Mouse (Mus musculus): ENCODE results near the gene Crlf3. TPM values are rescaled to one million over a fixed set of nuclear protein-coding genes. Genes with fewer than 3 reads are reported as not detected.
"Not testable (repeated sequence)": the region's sequence is repeated elsewhere in the genome, so short reads cannot be mapped to it uniquely, and the experiment has no call there.

The Crlf3 gene
- polyA plus RNA-seq, 1 experiment from 2014 or later = 46.0 TPM

GRCm38 (mm10) chr11:80016533-80016932, 64.3 kb downstream of the Crlf3 start:
- H3K36me3 ChIP-seq = peaks cover 61% of the 10 kb centered on the region

More at GRCm38 (mm10) chr11:80016533-80016932, 64.3 kb downstream of the Crlf3 start:
- H3K9ac ChIP-seq; ATAC-seq (ENCODE audit: insufficient number of reproducible peaks, low FRiP score, low TSS enrichment, low read depth); H3K4me1 ChIP-seq; H3K27me3 ChIP-seq; H3K9me3 ChIP-seq (replicated peaks); H3K27ac ChIP-seq (replicated peaks); H3K4me3 ChIP-seq (replicated peaks); H3K4me2 ChIP-seq (replicated peaks): not testable (repeated sequence)
- 91% methylated on average over 5 of the region's 5 CpGs for WGBS

Other genes with a start within 250 kb of the Crlf3 start
- 45.2 and 52.1 TPM in 2 replicates for gene Utp6, start 118.6 kb downstream of the Crlf3 start, polyA plus RNA-seq (2015; fragmentation: Nextera tagmentation; extraction: Ambion mirVana)
- 18.0 and 18.1 TPM in 2 replicates for gene Suz12, start 87.9 kb downstream of the Crlf3 start, polyA plus RNA-seq (2015; fragmentation: Nextera tagmentation; extraction: Ambion mirVana)
- gene Atad5, start 8.4 kb upstream of the Crlf3 start, polyA plus RNA-seq (2015; fragmentation: Nextera tagmentation; extraction: Ambion mirVana) = 8.5 and 9.3 TPM in 2 replicates
- gene Tefm, start 61.2 kb upstream of the Crlf3 start, polyA plus RNA-seq (2015; fragmentation: Nextera tagmentation; extraction: Ambion mirVana) = 24.2 and 26.0 TPM in 2 replicates
- gene Adap2, start 73.1 kb upstream of the Crlf3 start, polyA plus RNA-seq (2015; fragmentation: Nextera tagmentation; extraction: Ambion mirVana) = 2.4 and 3.0 TPM in 2 replicates
- gene Rnf135, start 102.9 kb upstream of the Crlf3 start, polyA plus RNA-seq (2015; fragmentation: Nextera tagmentation; extraction: Ambion mirVana) = 9.5 and 10.8 TPM in 2 replicates
- 52.0 and 56.5 TPM in 2 replicates for gene Rhot1, start 128.0 kb upstream of the Crlf3 start, polyA plus RNA-seq (2015; fragmentation: Nextera tagmentation; extraction: Ambion mirVana)
- gene Rhbdl3, start 219.9 kb upstream of the Crlf3 start, polyA plus RNA-seq (2015; fragmentation: Nextera tagmentation; extraction: Ambion mirVana) = 7.3 and 8.3 TPM in 2 replicates

Measured in embryonic facial prominence, embryonic 15.5 days (tissue).